Mouse (Mus musculus): Measurements from ENCODE around the gene Camsap1. TPM values are rescaled to one million over a fixed set of nuclear protein-coding genes. Genes with fewer than 3 reads are reported as not detected.

Gene Camsap1
- total RNA-seq, 2 experiments from 2014 or later, result 25.7 to 42.1 TPM

DNA sequence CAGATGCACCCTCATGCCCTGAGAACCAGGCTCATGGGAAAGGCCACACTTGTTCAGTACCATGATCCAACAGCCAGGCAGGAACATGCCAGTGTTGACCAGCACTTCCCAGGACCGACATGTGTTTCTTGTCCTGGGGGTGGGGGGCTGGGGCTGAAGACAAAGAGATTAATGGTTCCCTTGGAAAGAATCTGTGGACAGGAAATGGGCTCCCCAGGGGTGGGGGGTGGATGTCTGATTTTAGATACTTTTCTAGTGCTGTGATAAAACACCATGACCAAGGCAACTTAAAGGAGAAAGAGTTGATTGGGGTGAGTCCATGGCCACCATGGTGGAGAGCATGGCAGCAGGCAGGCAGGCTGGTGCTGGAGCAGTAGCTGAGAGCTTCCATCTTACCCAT is 100.8 kb downstream of the Camsap1 start:
- no peak for DNase-seq

DNA sequence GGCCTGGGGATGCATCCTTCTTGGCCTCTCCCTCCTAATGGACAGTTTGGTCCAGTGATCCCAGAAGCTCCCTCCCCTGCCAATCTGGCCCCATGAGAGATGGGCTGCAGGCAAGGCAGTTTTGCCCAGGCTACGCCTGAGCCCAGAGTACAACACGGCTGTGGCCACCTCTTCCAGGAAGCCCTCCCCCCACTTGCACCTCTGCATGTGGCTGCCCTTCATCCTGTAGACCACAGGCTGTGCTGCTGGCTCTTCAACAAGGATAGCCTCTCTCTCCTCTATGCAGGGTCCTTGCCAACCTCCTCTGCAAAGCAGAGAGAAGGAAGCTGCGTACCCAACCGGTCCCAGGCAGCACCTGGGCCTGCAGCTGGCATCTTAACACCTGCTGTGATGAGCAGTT is 104.0 kb downstream of the Camsap1 start:
- DNase-seq, result no peak

GRCm38 (mm10) chr2:25878516-25878915 is 104.6 kb downstream of the Camsap1 start:
- no peak for DNase-seq

- no peak for DNase-seq
These were observed 105.3 kb downstream of the Camsap1 start for GRCm38 (mm10) chr2:25877736-25878268.

DNA sequence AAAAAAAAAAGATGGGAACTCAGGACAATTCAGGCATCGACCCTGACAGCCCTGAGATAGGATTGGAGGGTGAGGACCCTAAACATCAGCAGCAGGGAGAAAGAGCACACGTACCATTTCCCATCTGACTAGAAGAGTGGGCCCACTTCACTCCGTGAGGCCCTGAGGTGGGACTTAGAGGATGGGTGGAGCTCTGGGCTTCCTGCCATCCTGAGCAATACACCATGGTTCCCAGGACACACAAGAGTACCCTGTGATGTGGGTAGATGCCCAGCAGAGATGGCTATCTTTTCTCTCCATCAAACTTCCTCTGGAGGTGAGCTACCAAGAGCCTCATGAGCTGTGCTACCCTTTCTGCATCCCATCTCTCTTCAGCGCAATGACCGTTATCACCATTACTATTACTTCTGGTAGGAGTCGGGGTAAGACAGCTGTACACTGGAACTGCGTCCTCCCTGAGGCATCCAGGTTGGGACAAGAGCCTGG is 105.8 kb downstream of the Camsap1 start:
- DNase-seq, result no peak

Other genes with a start within 250 kb of the Camsap1 start
- gene Obp2b, start 246.3 kb downstream of the Camsap1 start, total RNA-seq (2021), result not detected
- not detected for gene Lcn3, start 217.7 kb downstream of the Camsap1 start, total RNA-seq (2021)
- gene Lcn11, start 206.3 kb downstream of the Camsap1 start, total RNA-seq (2021), result not detected
- not detected for gene Gm13539, start 201.0 kb downstream of the Camsap1 start, total RNA-seq (2021)
- not detected for gene Glt6d1, start 167.4 kb downstream of the Camsap1 start, total RNA-seq (2021)
- gene Lcn9, start 160.1 kb downstream of the Camsap1 start, total RNA-seq (2021), result not detected
- gene Sohlh1, start 136.0 kb downstream of the Camsap1 start, total RNA-seq (2021), result not detected
- gene Kcnt1, start 119.5 kb downstream of the Camsap1 start, total RNA-seq (2021), result under 1 TPM in 1 of 2 experiments, not detected in 1; 0.27 TPM
- 100 to 1,000 TPM; 224 to 227 TPM for gene Ubac1, start 38.5 kb upstream of the Camsap1 start, total RNA-seq (2021)
- 10 to 100 TPM; 18.2 to 23.7 TPM for gene Nacc2, start 139.9 kb upstream of the Camsap1 start, total RNA-seq (2021)
- not detected for gene Lhx3, start 225.0 kb upstream of the Camsap1 start, total RNA-seq (2021)